Mouse (Mus musculus): ENCODE data around the gene Rwdd3.
A peak's percentile ranks its signal among the peaks of the same experiment; 100 is the strongest.

Gene Rwdd3

GRCm38 (mm10) chr3:121171243-121171871, at the start of gene Rwdd3:
TSS of gene Rwdd3 (minus strand) at chr3:121171695.
- DNase-seq (ENCODE audit: low spot score in 2 of 2): peak; percentile 87 to 89

GRCm38 (mm10) chr3:121217011-121217410, 45.5 kb upstream of the Rwdd3 start:
- no peak for DNase-seq (ENCODE audit: low spot score in 2 of 2)

- DNase-seq (ENCODE audit: low spot score in 2 of 2): no peak
Observed at GRCm38 (mm10) chr3:121213501-121213900, 42.0 kb upstream of the Rwdd3 start.

GRCm38 (mm10) chr3:121212156-121212555, 40.7 kb upstream of the Rwdd3 start:
- no peak for DNase-seq (ENCODE audit: low spot score in 2 of 2)

- DNase-seq (ENCODE audit: low spot score in 2 of 2): no peak
Observed at GRCm38 (mm10) chr3:121208994-121209393, 37.5 kb upstream of the Rwdd3 start.

GRCm38 (mm10) chr3:121206202-121206882, 34.8 kb upstream of the Rwdd3 start:
- DNase-seq (ENCODE audit: low spot score in 2 of 2): no peak

- DNase-seq (ENCODE audit: low spot score in 2 of 2): no peak
Observed at GRCm38 (mm10) chr3:121202638-121203037, 31.1 kb upstream of the Rwdd3 start.

GRCm38 (mm10) chr3:121201012-121201747, 29.7 kb upstream of the Rwdd3 start:
- DNase-seq (ENCODE audit: low spot score in 2 of 2): no peak

- DNase-seq (ENCODE audit: low spot score in 2 of 2): no peak
Observed at GRCm38 (mm10) chr3:121189199-121189598, 17.7 kb upstream of the Rwdd3 start.

GRCm38 (mm10) chr3:121187510-121187909, 16.0 kb upstream of the Rwdd3 start:
- DNase-seq (ENCODE audit: low spot score in 2 of 2): no peak

GRCm38 (mm10) chr3:121186925-121187324, 15.4 kb upstream of the Rwdd3 start:
- DNase-seq (ENCODE audit: low spot score in 2 of 2): no peak

- peak in 1 of 2 experiments; percentile 5 for DNase-seq (ENCODE audit: low spot score in 2 of 2)
Observed at GRCm38 (mm10) chr3:121185197-121185596, 13.7 kb upstream of the Rwdd3 start.

GRCm38 (mm10) chr3:121176011-121176410, 4.5 kb upstream of the Rwdd3 start:
- DNase-seq (ENCODE audit: low spot score in 2 of 2): no peak

- DNase-seq (ENCODE audit: low spot score in 2 of 2): peak in 1 of 2 experiments; percentile 7
Observed at GRCm38 (mm10) chr3:121174248-121174945, 2.9 kb upstream of the Rwdd3 start.

- DNase-seq (ENCODE audit: low spot score in 2 of 2): no peak
Observed at GRCm38 (mm10) chr3:121172718-121173117, 1.2 kb upstream of the Rwdd3 start.

GRCm38 (mm10) chr3:121171872-121172265, 374 bp upstream of the Rwdd3 start:
- no peak for DNase-seq (ENCODE audit: low spot score in 2 of 2)

GRCm38 (mm10) chr3:121170631-121171030, 864 bp downstream of the Rwdd3 start:
- DNase-seq (ENCODE audit: low spot score in 2 of 2): no peak

- DNase-seq (ENCODE audit: low spot score in 2 of 2): no peak
Observed at GRCm38 (mm10) chr3:121169092-121169942, 2.2 kb downstream of the Rwdd3 start.

- no peak for DNase-seq (ENCODE audit: low spot score in 2 of 2)
Observed at GRCm38 (mm10) chr3:121168581-121168980, 2.9 kb downstream of the Rwdd3 start.

GRCm38 (mm10) chr3:121163271-121163819, 8.2 kb downstream of the Rwdd3 start:
- DNase-seq (ENCODE audit: low spot score in 2 of 2): peak; percentile 24 to 35

GRCm38 (mm10) chr3:121161661-121162060, 9.8 kb downstream of the Rwdd3 start:
- DNase-seq (ENCODE audit: low spot score in 2 of 2): no peak
